Mouse (Mus musculus): Measurements from ENCODE around the gene Prkar1b.

- TF ChIP-seq TAL1 (IDR thresholded peaks at IDR 0.05; ENCODE audit: low read length) (no peak), GATA1 (IDR thresholded peaks at IDR 0.05; ENCODE audit: low read length) (no peak)
These were observed 41.2 kb upstream of the Prkar1b start for GRCm38 (mm10) chr5:139190958-139191357.
